Mouse (Mus musculus) lung, postnatal 0 days (tissue): ENCODE results near the gene B4galt2.

Source experiments
- CTCF ChIP-seq: IDR thresholded peaks from 2 replicates; pipeline ENCODE4 v1.5.1; 2016; ENCODE audit warnings: antibody characterized with exemption, mild to moderate bottlenecking
- EP300 ChIP-seq: IDR thresholded peaks from 2 replicates; pipeline ENCODE4 v1.6.1; 2016; ENCODE audit warnings: antibody characterized with exemption, mild to moderate bottlenecking, control low read depth

DNA sequence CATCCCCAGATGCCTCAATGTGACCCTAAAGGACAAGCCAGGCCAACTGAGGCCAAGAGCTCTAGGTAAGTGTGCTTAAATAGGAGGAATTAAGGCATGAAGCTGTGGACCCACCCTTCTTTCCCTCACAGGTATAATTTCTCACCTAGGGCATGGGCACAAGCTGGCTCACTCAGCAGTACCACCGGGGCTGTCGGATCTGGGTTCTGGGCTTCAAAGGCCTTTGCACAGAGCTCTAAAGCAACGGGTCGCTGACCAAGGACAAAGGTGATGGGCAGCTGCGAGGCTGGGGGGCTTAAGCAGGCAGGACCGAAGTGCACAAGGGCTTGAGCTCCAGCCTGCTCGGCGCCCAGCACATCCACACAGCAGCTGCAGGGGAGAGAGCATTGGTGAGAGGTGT is 7.5 kb upstream of the B4galt2 start:
- TF ChIP-seq EP300 (no peak), CTCF (no peak)
